Comparison of ENCODE assay signal across 8 mouse cellular contexts in the genomic region with DNA sequence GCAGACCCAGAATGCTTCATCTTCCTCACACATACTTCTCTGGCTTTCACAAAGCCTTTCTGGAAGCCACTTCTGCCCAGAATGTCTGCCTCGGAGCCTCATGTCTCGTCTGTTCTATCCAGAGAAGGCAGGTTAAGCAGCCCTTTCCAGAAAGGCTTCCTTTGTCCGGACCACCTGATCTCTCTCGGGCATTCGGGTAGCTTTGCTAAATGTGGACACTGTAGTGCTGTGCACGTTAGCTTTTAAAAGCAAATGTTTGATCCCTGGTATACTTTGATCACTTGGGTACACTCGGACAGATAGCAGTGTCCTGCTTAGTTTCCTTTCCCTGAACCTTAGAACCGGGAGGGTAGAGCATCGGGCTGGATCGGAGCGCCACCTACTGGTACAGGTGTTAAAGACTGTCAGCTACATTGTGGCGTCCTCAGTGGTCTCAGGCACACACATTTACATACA. TPM values are rescaled to one million over a fixed set of nuclear protein-coding genes. Genes with fewer than 3 reads are reported as not detected.
A peak's percentile ranks its signal among the peaks of the same experiment; 100 is the strongest.
DNase-seq lines count a peak whose midpoint lies in the region; ATAC-seq and TF ChIP-seq lines count a peak whose summit lies in the region.

No protein-coding gene starts in this region.

- peak overlapping the region; percentile 50 to 63 (median 53) for H3K4me3 ChIP-seq in CH12.LX (replicated peaks in 1 of 3; ENCODE audit: low read depth in 2 of 3, low read length in 2 of 3, poor library complexity in 1 of 3)
- H3K4me3 ChIP-seq in forebrain, embryonic 10.5 days: peak overlapping the region; percentile 39
- peak overlapping the region; percentile 44 for H3K4me3 ChIP-seq in heart, embryonic 16.5 days (ENCODE audit: low read length)
- H3K4me3 ChIP-seq in liver, embryonic 14.5 days (ENCODE audit: insufficient read depth in 1 of 2, low read depth in 2 of 2, low read length in 2 of 2): peak overlapping the region; percentile 52 to 59
- peak overlapping the region; percentile 33 for H3K4me3 ChIP-seq in stomach, embryonic 15.5 days (replicated peaks)

- no peaks in the 10 kb centered on the region for H3K36me3 ChIP-seq in CH12.LX (replicated peaks in 1 of 2; ENCODE audit: control insufficient read depth in 1 of 2, insufficient read depth in 1 of 2, low read length in 1 of 2)
- no peaks in the 10 kb centered on the region for H3K36me3 ChIP-seq in forebrain, embryonic 10.5 days (replicated peaks)
- H3K36me3 ChIP-seq in heart, embryonic 16.5 days (ENCODE audit: control insufficient read depth, insufficient read depth): no peaks in the 10 kb centered on the region
- H3K36me3 ChIP-seq in liver, embryonic 14.5 days (replicated peaks; ENCODE audit: control insufficient read depth, insufficient read depth, low read depth): no peaks in the 10 kb centered on the region
- no peaks in the 10 kb centered on the region for H3K36me3 ChIP-seq in stomach, embryonic 15.5 days

- no peaks in the 10 kb centered on the region for H3K27me3 ChIP-seq in CH12.LX (replicated peaks)
- H3K27me3 ChIP-seq in forebrain, embryonic 10.5 days (ENCODE audit: poor library complexity, severe bottlenecking): peaks cover 10% of the 10 kb centered on the region
- H3K27me3 ChIP-seq in heart, embryonic 16.5 days (ENCODE audit: control insufficient read depth, insufficient read depth, low read length): no peaks in the 10 kb centered on the region
- H3K27me3 ChIP-seq in liver, embryonic 14.5 days (ENCODE audit: control insufficient read depth, insufficient read depth, low read length): no peaks in the 10 kb centered on the region
- no peaks in the 10 kb centered on the region for H3K27me3 ChIP-seq in stomach, embryonic 15.5 days (replicated peaks)

- H3K4me1 ChIP-seq in CH12.LX (ENCODE audit: control insufficient read depth in 1 of 2, insufficient read depth in 2 of 2): peaks cover 0 to 17% of the 10 kb centered on the region in 2 experiments; a peak in 2 of 4 replicates
- H3K4me1 ChIP-seq in forebrain, embryonic 10.5 days: peaks cover 11% of the 10 kb centered on the region; the same call in 1 of the 2 replicates
- peaks cover 3% of the 10 kb centered on the region; the same call in 1 of the 2 replicates for H3K4me1 ChIP-seq in heart, embryonic 16.5 days (ENCODE audit: control insufficient read depth, insufficient read depth, low read length)
- peaks cover 42 to 57% of the 10 kb centered on the region in 2 experiments for H3K4me1 ChIP-seq in liver, embryonic 14.5 days (replicated peaks; ENCODE audit: control insufficient read depth in 2 of 2, insufficient read depth in 2 of 2, low read length in 1 of 2)
- H3K4me1 ChIP-seq in stomach, embryonic 15.5 days: no peaks in the 10 kb centered on the region

- H3K79me2 ChIP-seq in CH12.LX (replicated peaks; ENCODE audit: control insufficient read depth, extremely low read depth, insufficient read depth, poor library complexity, severe bottlenecking): no peaks in the 10 kb centered on the region

- 15% methylated on average over 12 of the region's 12 CpGs for WGBS in forebrain, embryonic 10.5 days
- 5% methylated on average over 12 of the region's 12 CpGs for WGBS in heart, embryonic 16.5 days
- WGBS in liver, embryonic 14.5 days (ENCODE audit: insufficient replicate concordance): 9% methylated on average over 12 of the region's 12 CpGs
- 7% methylated on average over 12 of the region's 12 CpGs for WGBS in stomach, embryonic 15.5 days

- no peak for TF ChIP-seq POLR2A in CH12.LX (IDR thresholded peaks at IDR 0.05; ENCODE audit: low read depth, low read length)

- no peak for TF ChIP-seq EP300 in CH12.LX (IDR thresholded peaks at IDR 0.05; ENCODE audit: low read length)
- TF ChIP-seq EP300 in liver, embryonic 14.5 days (IDR thresholded peaks at IDR 0.05; ENCODE audit: low read depth): no peak

- dilution Hi-C loops in CH12.LX (cut with MboI; ENCODE audit: extremely low pct_ligation_motif_present, extremely low pct_unique_long_range_greater_than_20kb, low sequenced_read_pairs): no loop called here

- TF ChIP-seq RAD21 in CH12.LX (IDR thresholded peaks at IDR 0.05; ENCODE audit: low read depth, low read length): peak; percentile 93

- peak overlapping the region; percentile 79 for H3K4me2 ChIP-seq in CH12.LX (ENCODE audit: insufficient read depth, low read depth, poor library complexity, severe bottlenecking)
- H3K4me2 ChIP-seq in heart, embryonic 16.5 days (ENCODE audit: low read depth, low read length): peak overlapping the region; percentile 57
- peak overlapping the region; percentile 72 for H3K4me2 ChIP-seq in liver, embryonic 14.5 days (ENCODE audit: low read depth)
- peak overlapping the region; percentile 60 for H3K4me2 ChIP-seq in stomach, embryonic 15.5 days

- TF ChIP-seq CTCF in CH12.LX (conservative IDR thresholded peaks at IDR 0.05 in 1 of 2, IDR thresholded peaks at IDR 0.05 in 1 of 2; ENCODE audit: low read depth in 2 of 2, low read length in 2 of 2): peak; percentile 91 to 95
- peak; percentile 98 for TF ChIP-seq CTCF in liver, embryonic 14.5 days (IDR thresholded peaks at IDR 0.05; ENCODE audit: low read depth)

- DNase-seq in CH12.LX (ENCODE audit: extremely low read depth): peak; percentile 87
- peak; percentile 83 for DNase-seq in c-Kit-positive CD71-negative TER-119-negative erythroid progenitor cells, embryonic 14.5 days (ENCODE audit: low read depth)
- peak; percentile 78 for DNase-seq in forebrain, embryonic 10.5 days (ENCODE audit: extremely low spot score, low spot score)
- DNase-seq in kidney, postnatal 25 days: peak; percentile 71 to 88
- DNase-seq in liver, embryonic 14.5 days (ENCODE audit: low read depth in 3 of 3, low spot score in 3 of 3): peak; percentile 80 to 87 (median 84)
- DNase-seq in neural tube, embryonic 10.5 days (ENCODE audit: extremely low spot score, low spot score): peak; percentile 84

- peak overlapping the region; percentile 20; the same call in 1 of the 2 replicates for H3K9ac ChIP-seq in CH12.LX (ENCODE audit: insufficient read depth, low read depth)
- peak overlapping the region; percentile 55 for H3K9ac ChIP-seq in heart, embryonic 16.5 days (ENCODE audit: low read length)
- peak overlapping the region; percentile 69 for H3K9ac ChIP-seq in liver, embryonic 14.5 days (replicated peaks)
- peak overlapping the region; percentile 4; the same call in 1 of the 2 replicates for H3K9ac ChIP-seq in stomach, embryonic 15.5 days

- in situ Hi-C loops in CH12.LX (cut with MboI; ENCODE audit: low pct_ligation_motif_present, low pct_unique_long_range_greater_than_20kb, low sequenced_read_pairs): loop anchor here (5.0 to 10.0 kb wide), 3 partner anchors 211 to 763 kb away; no protein-coding TSS in a partner anchor

- H3K27ac ChIP-seq in CH12.LX (ENCODE audit: insufficient read depth, low read depth): no peak overlapping the region
- peak overlapping the region; percentile 68 for H3K27ac ChIP-seq in forebrain, embryonic 10.5 days
- no peak overlapping the region for H3K27ac ChIP-seq in heart, embryonic 16.5 days (ENCODE audit: low read length)
- peak overlapping the region; percentile 99 for H3K27ac ChIP-seq in liver, embryonic 14.5 days
- no peak overlapping the region for H3K27ac ChIP-seq in stomach, embryonic 15.5 days

- no peaks in the 10 kb centered on the region for H3K9me3 ChIP-seq in CH12.LX (replicated peaks; ENCODE audit: low read length)
- no peaks in the 10 kb centered on the region for H3K9me3 ChIP-seq in forebrain, embryonic 10.5 days
- no peaks in the 10 kb centered on the region for H3K9me3 ChIP-seq in heart, embryonic 16.5 days (replicated peaks; ENCODE audit: control insufficient read depth, low read length)
- no peaks in the 10 kb centered on the region for H3K9me3 ChIP-seq in liver, embryonic 14.5 days (ENCODE audit: control insufficient read depth, low read length)
- no peaks in the 10 kb centered on the region for H3K9me3 ChIP-seq in stomach, embryonic 15.5 days

- peak; percentile 81 for ATAC-seq in heart, embryonic 16.5 days (replicated peaks; ENCODE audit: extremely low read depth, insufficient read depth, low FRiP score)
- ATAC-seq in liver, embryonic 14.5 days (ENCODE audit: insufficient read depth): peak; percentile 32; the same call in 1 of the 2 replicates
- ATAC-seq in stomach, embryonic 15.5 days (ENCODE audit: insufficient read depth, low FRiP score, low read depth): peak; percentile 58; the same call in 1 of the 2 replicates

TF ChIP-seq in CH12.LX, 34 proteins besides CTCF, POLR2A, EP300 and RAD21 (continues in another document):
- TF ChIP-seq NRF1 (IDR thresholded peaks at IDR 0.05; ENCODE audit: low read depth, low read length) (no peak), ZMIZ1 (IDR thresholded peaks at IDR 0.05; ENCODE audit: low read depth, low read length) (no peak), IRF4 (IDR thresholded peaks at IDR 0.05; ENCODE audit: low read depth, low read length) (no peak; the same call in 1 of the 2 replicates), USF2 (conservative IDR thresholded peaks at IDR 0.05; ENCODE audit: low read depth, low read length) (no peak), MYC (IDR thresholded peaks at IDR 0.05; ENCODE audit: low read depth, low read length) (0 out of 2 replicates have a peak, but pooled peaks have one; percentile 34), ELF1 (IDR thresholded peaks at IDR 0.05; ENCODE audit: low read depth, low read length) (no peak), ZNF384 (IDR thresholded peaks at IDR 0.05; ENCODE audit: low read depth, low read length) (no peak), NELFE (IDR thresholded peaks at IDR 0.05; ENCODE audit: low read depth, low read length) (no peak), E2F4 (IDR thresholded peaks at IDR 0.05; ENCODE audit: insufficient replicate concordance, low read depth, low read length) (no peak), TCF12 (IDR thresholded peaks at IDR 0.05; ENCODE audit: low read depth, low read length) (no peak), ETS1 (conservative IDR thresholded peaks at IDR 0.05; ENCODE audit: low read depth, low read length) (no peak), MAX (IDR thresholded peaks at IDR 0.05; ENCODE audit: low read length) (no peak), BHLHE40 (IDR thresholded peaks at IDR 0.05; ENCODE audit: low read depth, low read length) (no peak), CHD2 (IDR thresholded peaks at IDR 0.05; ENCODE audit: low read length) (no peak), PAX5 (IDR thresholded peaks at IDR 0.05; ENCODE audit: low read length) (no peak), KAT2A (IDR thresholded peaks at IDR 0.05; ENCODE audit: insufficient replicate concordance, low read length) (no peak), MXI1 (IDR thresholded peaks at IDR 0.05; ENCODE audit: low read depth, low read length) (no peak)

RNA-seq across cellular contexts. Expression of a gene that starts 29.7 kb away (rescaled TPM):
- 19.4 and 32.2 TPM in 2 replicates for total RNA-seq in CH12.LX (2012; rRNA removed)
- 16.7 and 19.8 TPM in 2 replicates for total RNA-seq in CH12.LX (2014; rRNA removed)
- polyA plus RNA-seq in CH12.LX (2012; ENCODE audit: insufficient read length, low read depth): 66.0 and 87.7 TPM in 2 replicates
- polyA plus RNA-seq in forebrain, embryonic 10.5 days (2016; fragmentation: Nextera tagmentation; extraction: Ambion mirVana): 61.8 and 67.6 TPM in 2 replicates
- polyA plus RNA-seq in heart, embryonic 16.5 days (2015; fragmentation: Nextera tagmentation; extraction: Ambion mirVana): 13.8 and 25.2 TPM in 2 replicates
- 13.5 and 70.9 TPM in 2 replicates for polyA plus RNA-seq in liver, embryonic 14.5 days (2012; rRNA removed)
- polyA plus RNA-seq in liver, embryonic 14.5 days (2014; fragmentation: Nextera tagmentation; extraction: Ambion mirVana): 99.8 and 102 TPM in 2 replicates
- polyA plus RNA-seq in stomach, embryonic 15.5 days (2015; fragmentation: Nextera tagmentation; extraction: Ambion mirVana): 23.1 and 31.0 TPM in 2 replicates

Comparison
In these comparisons a context has a peak if more than half of its experiments do, and no peak if none do; other contexts are left out.
1. H3K27ac ChIP-seq: peak in forebrain, embryonic 10.5 days (single experiment) and liver, embryonic 14.5 days (single experiment); none in CH12.LX (single experiment), heart, embryonic 16.5 days (single experiment) and stomach, embryonic 15.5 days (single experiment).
2. H3K9ac ChIP-seq: peak in every context shown above with its lines; median percentile 69 in liver, embryonic 14.5 days; 55 in heart, embryonic 16.5 days; 20 in CH12.LX; 4 in stomach, embryonic 15.5 days.
3. Peak in every context shown above with its lines, with median percentiles within 50 percentile points of each other: DNase-seq, H3K4me2 ChIP-seq, H3K4me3 ChIP-seq and ATAC-seq.